37 mouse cellular contexts compared by ENCODE assay signal in genomic region chrX:135768565-135768964, GRCm38 (mm10). TPM values are rescaled to one million over a fixed set of nuclear protein-coding genes. Genes with fewer than 3 reads are reported as not detected.
"Had no signal": no experiment of that assay in that cellular context is flagged by ENCODE, and none has a peak within 500 bp of the region (broad histone marks: within the 10 kb centered on the region; RNA-seq: fewer than 3 reads in every experiment).

No protein-coding gene starts in this region.

- H3K36me3 ChIP-seq: heart, embryonic 13.5 days; heart, embryonic 15.5 days; hindbrain, embryonic 15.5 days; kidney, embryonic 15.5 days; limb, embryonic 13.5 days; limb, embryonic 15.5 days; liver, embryonic 12.5 days had no signal

- H3K4me3 ChIP-seq: heart, adult 2 months; heart, embryonic 13.5 days; heart, embryonic 15.5 days; hindbrain, embryonic 13.5 days; hindbrain, embryonic 15.5 days; kidney, embryonic 15.5 days; layer of hippocampus, adult 2 months; limb, embryonic 13.5 days; limb, embryonic 15.5 days; liver, embryonic 12.5 days had no signal

- H3K9me3 ChIP-seq: heart, embryonic 13.5 days; heart, embryonic 15.5 days; hindbrain, embryonic 13.5 days; hindbrain, embryonic 15.5 days; kidney, embryonic 15.5 days; limb, embryonic 13.5 days; limb, embryonic 15.5 days; liver, embryonic 12.5 days had no signal

- DNase-seq: gastrocnemius, postnatal 14 days; gastrocnemius, postnatal 36 days; heart, adult 11 months; heart, adult 2 months; heart, postnatal 14 days; heart, postnatal 36 days; kidney, adult 11 months; kidney, adult 2 months; kidney, adult 9 months; kidney, postnatal 4 days; layer of hippocampus, postnatal 36 days; left cerebral cortex, postnatal 4 days had no signal

- H3K4me1 ChIP-seq: heart, embryonic 13.5 days; heart, embryonic 15.5 days; hindbrain, embryonic 13.5 days; hindbrain, embryonic 15.5 days; kidney, embryonic 15.5 days; limb, embryonic 13.5 days; limb, embryonic 15.5 days had no signal

- H3K27ac ChIP-seq: heart, adult 2 months; heart, embryonic 13.5 days; heart, embryonic 15.5 days; hindbrain, embryonic 13.5 days; hindbrain, embryonic 15.5 days; hindbrain, postnatal 0 days; kidney, embryonic 15.5 days; kidney, postnatal 0 days; layer of hippocampus, adult 2 months; limb, embryonic 13.5 days; limb, embryonic 15.5 days; liver, embryonic 12.5 days had no signal

- ATAC-seq: hindbrain, postnatal 0 days had no signal

- H3K27me3 ChIP-seq: heart, embryonic 13.5 days; heart, embryonic 15.5 days; hindbrain, embryonic 13.5 days; hindbrain, embryonic 15.5 days; kidney, embryonic 15.5 days; limb, embryonic 13.5 days; limb, embryonic 15.5 days; liver, embryonic 12.5 days had no signal

- H3K4me2 ChIP-seq: heart, embryonic 11.5 days; heart, embryonic 13.5 days; heart, embryonic 15.5 days; hindbrain, embryonic 13.5 days; hindbrain, embryonic 15.5 days; kidney, embryonic 15.5 days; limb, embryonic 13.5 days; limb, embryonic 15.5 days; liver, embryonic 12.5 days had no signal

- H3K9ac ChIP-seq: heart, embryonic 13.5 days; heart, embryonic 15.5 days; hindbrain, embryonic 13.5 days; hindbrain, embryonic 15.5 days; kidney, embryonic 15.5 days; limb, embryonic 13.5 days; limb, embryonic 15.5 days; liver, embryonic 12.5 days had no signal

RNA-seq across cellular contexts. Expression of gene Tmsb15a, which starts 43.5 kb away (rescaled TPM):
- total RNA-seq: gastrocnemius, adult 18-20 months; gastrocnemius, adult 8-10 months; gastrocnemius, postnatal 14 days; gastrocnemius, postnatal 36 days; heart, adult 2 months; heart, postnatal 14 days; heart, postnatal 36 days; hematopoietic stem cell, adult 5-6 weeks; hindbrain, postnatal 0 days; layer of hippocampus, adult 2 months; layer of hippocampus, postnatal 10 days; layer of hippocampus, postnatal 36 days; left cerebral cortex, adult 18-20 months; left cerebral cortex, adult 8-10 months; left cerebral cortex, postnatal 10 days; left cerebral cortex, postnatal 25 days; left cerebral cortex, postnatal 4 days; liver, adult 2 months had no signal
- polyA plus RNA-seq: gonadal fat pad, adult 2 months; heart, adult 2 months; heart, embryonic 11.5 days; heart, postnatal 0 days; hindbrain, embryonic 11.5 days; hindbrain, embryonic 13.5 days; hindbrain, embryonic 15.5 days; hindbrain, postnatal 0 days; kidney, adult 2 months; kidney, embryonic 15.5 days; kidney, postnatal 0 days; limb, embryonic 11.5 days; liver, adult 2 months; liver, embryonic 12.5 days had no signal
